Comparison of ENCODE assay signal across 8 mouse cellular contexts in the genomic region with DNA sequence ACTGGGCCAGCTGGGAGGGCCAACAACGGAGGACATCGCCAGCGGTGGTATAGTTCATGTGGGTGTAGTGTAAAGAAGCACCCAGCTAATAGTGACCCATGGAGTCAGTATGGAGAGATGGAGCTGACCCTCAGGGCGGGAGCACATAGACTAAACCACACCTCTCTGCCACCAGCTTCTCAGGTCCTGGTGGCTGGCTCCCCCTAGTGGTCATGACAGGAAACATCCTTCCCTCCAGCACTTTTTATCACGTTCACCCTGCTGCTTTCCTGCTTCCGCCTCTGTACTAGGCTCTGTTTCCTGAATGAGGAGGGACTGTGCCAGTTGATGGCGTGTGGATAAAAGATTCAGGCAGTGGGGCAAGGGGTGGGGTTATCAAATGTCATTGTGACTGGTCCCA. TPM values are rescaled to one million over a fixed set of nuclear protein-coding genes. Genes with fewer than 3 reads are reported as not detected.
DNase-seq lines count a peak whose midpoint lies in the region; ATAC-seq lines count a peak whose summit lies in the region.

No protein-coding gene starts in this region.

- H3K4me2 ChIP-seq in intestine, embryonic 15.5 days (replicated peaks): no peak overlapping the region
- 0 out of 2 replicates have a peak overlapping the region, but pooled peaks have one; percentile 97 for H3K4me2 ChIP-seq in midbrain, embryonic 11.5 days

- intact Hi-C loops in left cerebral cortex, postnatal 36 days (cut with DNase I): loop anchor here (1.0 kb wide), 1 partner anchor 51 kb away; no protein-coding TSS in a partner anchor

- peak; percentile 58 for ATAC-seq in intestine, embryonic 15.5 days
- peak; percentile 67 for ATAC-seq in midbrain, embryonic 11.5 days (ENCODE audit: low FRiP score)

- no peak overlapping the region for H3K9ac ChIP-seq in intestine, embryonic 15.5 days
- H3K9ac ChIP-seq in midbrain, embryonic 11.5 days (ENCODE audit: low read length): no peak overlapping the region

- no peaks in the 10 kb centered on the region for H3K9me3 ChIP-seq in intestine, embryonic 15.5 days
- H3K9me3 ChIP-seq in midbrain, embryonic 11.5 days (ENCODE audit: control insufficient read depth, low read length): no peaks in the 10 kb centered on the region

- no peak overlapping the region for H3K4me3 ChIP-seq in intestine, embryonic 15.5 days (replicated peaks)
- no peak overlapping the region for H3K4me3 ChIP-seq in midbrain, embryonic 11.5 days (ENCODE audit: low read depth, low read length)

- 8% methylated on average over 7 of the region's 7 CpGs for WGBS in intestine, embryonic 15.5 days
- WGBS in midbrain, embryonic 11.5 days: 10% methylated on average over 7 of the region's 7 CpGs

- peak; percentile 56 for DNase-seq in urinary bladder, adult 2 months (ENCODE audit: low spot score)
- DNase-seq in urinary bladder, postnatal 10 days (ENCODE audit: low spot score): no peak
- peak; percentile 94 for DNase-seq in embryo, embryonic 10.5 days (ENCODE audit: low spot score)
- peak; percentile 47 to 69 for DNase-seq in gastrocnemius, postnatal 4 days (ENCODE audit: low spot score in 2 of 2)
- peak; percentile 69 to 77 for DNase-seq in left cerebral cortex, postnatal 36 days (ENCODE audit: low spot score in 2 of 2)
- DNase-seq in midbrain, embryonic 11.5 days (ENCODE audit: low spot score, missing footprints): peak; percentile 98
- peak; percentile 78 for DNase-seq in skeletal muscle tissue, adult 2 months (ENCODE audit: low read depth, low spot score)

- H3K27me3 ChIP-seq in intestine, embryonic 15.5 days (replicated peaks): no peaks in the 10 kb centered on the region
- H3K27me3 ChIP-seq in midbrain, embryonic 11.5 days (ENCODE audit: control insufficient read depth, insufficient read depth, low read length): no peaks in the 10 kb centered on the region

- no peak overlapping the region for H3K27ac ChIP-seq in intestine, embryonic 15.5 days
- H3K27ac ChIP-seq in midbrain, embryonic 11.5 days (ENCODE audit: low read depth, low read length): no peak overlapping the region; the same call in 1 of the 2 replicates

- no peaks in the 10 kb centered on the region for H3K36me3 ChIP-seq in intestine, embryonic 15.5 days
- peaks cover 33% of the 10 kb centered on the region for H3K36me3 ChIP-seq in midbrain, embryonic 11.5 days (ENCODE audit: control insufficient read depth, insufficient read depth, low read length)

- peaks cover 36% of the 10 kb centered on the region for H3K4me1 ChIP-seq in intestine, embryonic 15.5 days (replicated peaks)
- H3K4me1 ChIP-seq in midbrain, embryonic 11.5 days (ENCODE audit: control insufficient read depth, insufficient read depth, low read length): peaks cover 54% of the 10 kb centered on the region

RNA-seq across cellular contexts. Expression of a gene that starts 15.8 kb away (rescaled TPM):
- 4.9 and 6.3 TPM in 2 replicates for polyA plus RNA-seq in urinary bladder, adult 2 months (2012; rRNA removed)
- total RNA-seq in gastrocnemius, postnatal 4 days (2021): 1 to 10 TPM in 1 of 2 experiments, under 1 TPM in 1; 0.96 to 1.4 TPM
- polyA plus RNA-seq in intestine, embryonic 15.5 days (2015; fragmentation: Nextera tagmentation; extraction: Ambion mirVana): 3.4 and 3.5 TPM in 2 replicates
- under 1 TPM in 1 of 2 experiments, not detected in 1; 0.29 TPM for total RNA-seq in left cerebral cortex, postnatal 36 days (2021)
- 2.6 and 2.8 TPM in 2 replicates for polyA plus RNA-seq in midbrain, embryonic 11.5 days (2014; fragmentation: Nextera tagmentation; extraction: Ambion mirVana)

RNA-seq across cellular contexts. Expression of a gene that starts 27.1 kb away (rescaled TPM):
- 47.4 and 52.8 TPM in 2 replicates for polyA plus RNA-seq in urinary bladder, adult 2 months (2012; rRNA removed)
- 10 to 100 TPM in 1 of 2 experiments, 1 to 10 TPM in 1; 9.6 to 10.0 TPM for total RNA-seq in gastrocnemius, postnatal 4 days (2021)
- 22.4 and 23.8 TPM in 2 replicates for polyA plus RNA-seq in intestine, embryonic 15.5 days (2015; fragmentation: Nextera tagmentation; extraction: Ambion mirVana)
- total RNA-seq in left cerebral cortex, postnatal 36 days (2021): 10 to 100 TPM; 73.3 to 74.2 TPM
- polyA plus RNA-seq in midbrain, embryonic 11.5 days (2014; fragmentation: Nextera tagmentation; extraction: Ambion mirVana): 153 and 157 TPM in 2 replicates

RNA-seq across cellular contexts. Expression of a gene that starts 53.2 kb away (rescaled TPM):
- 0.04 TPM in 1 of 2 replicates, not detected in the other for polyA plus RNA-seq in urinary bladder, adult 2 months (2012; rRNA removed)
- not detected for total RNA-seq in gastrocnemius, postnatal 4 days (2021)
- polyA plus RNA-seq in intestine, embryonic 15.5 days (2015; fragmentation: Nextera tagmentation; extraction: Ambion mirVana): not detected in 2 replicates
- under 1 TPM; 0.68 to 0.99 TPM for total RNA-seq in left cerebral cortex, postnatal 36 days (2021)
- 0.14 TPM in 1 of 2 replicates, not detected in the other for polyA plus RNA-seq in midbrain, embryonic 11.5 days (2014; fragmentation: Nextera tagmentation; extraction: Ambion mirVana)
